Mouse (Mus musculus): Measurements from ENCODE around the gene Gemin5. TPM values are rescaled to one million over a fixed set of nuclear protein-coding genes. Genes with fewer than 3 reads are reported as not detected.

Gene Gemin5
- polyA plus RNA-seq, 1 experiment from 2014 or later: 14.9 TPM

DNA sequence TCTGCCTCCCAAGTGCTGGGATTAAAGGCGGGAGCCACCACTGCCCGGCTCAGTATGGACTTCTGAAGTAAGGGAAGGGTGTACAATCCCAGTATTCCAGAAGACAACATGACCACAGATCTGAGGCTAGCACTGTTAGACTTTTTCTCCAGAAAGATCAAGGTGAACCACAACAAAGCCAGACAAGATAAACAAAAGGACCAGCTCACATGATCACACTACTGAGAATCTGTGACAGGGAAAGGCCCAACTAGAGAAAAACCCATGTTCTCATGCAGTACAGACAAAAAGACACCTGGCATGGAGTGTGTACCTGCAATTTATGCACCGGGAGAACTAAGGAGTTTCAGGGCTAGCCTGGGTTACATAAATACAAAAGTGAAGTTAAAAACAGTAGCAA, 36.3 kb downstream of the Gemin5 start:
- Histone ChIP-seq H3K27ac (ENCODE audit: poor library complexity, severe bottlenecking) (no peak overlapping the region), H3K4me1 (replicated peaks) (no peaks in the 10 kb centered on the region)
- no peak for ATAC-seq (ENCODE audit: insufficient number of reproducible peaks, low FRiP score)

DNA sequence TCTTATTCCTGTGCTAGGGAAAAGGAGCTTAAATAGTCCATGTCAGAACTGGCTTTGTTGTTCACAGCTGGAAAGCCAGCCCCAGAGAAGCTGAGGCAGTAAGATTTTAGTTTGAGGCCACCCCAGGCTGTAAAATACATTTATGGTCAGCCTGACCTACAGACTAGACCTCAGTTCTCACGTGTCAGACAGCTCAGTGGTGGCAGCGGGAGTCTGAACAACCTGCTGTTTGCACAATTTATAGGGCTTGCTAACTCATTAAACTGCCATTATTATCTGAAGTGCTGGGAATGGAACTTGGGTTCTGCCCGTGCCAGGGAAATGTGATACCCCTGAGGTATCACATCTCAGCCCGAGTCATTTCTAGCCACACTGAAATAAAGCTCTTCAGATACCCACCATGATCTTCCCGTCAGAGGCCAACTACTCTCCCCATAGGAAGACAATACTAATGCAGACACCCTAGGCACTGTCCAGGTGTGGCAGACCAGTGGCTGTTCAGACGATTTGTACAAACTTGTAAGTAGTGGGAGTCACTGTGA, 39.0 kb downstream of the Gemin5 start:
- no peak overlapping the region for H3K4me3 ChIP-seq
- ATAC-seq (ENCODE audit: insufficient number of reproducible peaks, low FRiP score): no peak
- H3K4me1 ChIP-seq (replicated peaks): peaks cover 25% of the 10 kb centered on the region
- H3K9me3 ChIP-seq (replicated peaks): no peaks in the 10 kb centered on the region
- no peak overlapping the region for H3K4me2 ChIP-seq
- H3K9ac ChIP-seq: no peak overlapping the region
- no peaks in the 10 kb centered on the region for H3K27me3 ChIP-seq (replicated peaks)
- 78% methylated on average over 6 of the region's 6 CpGs for WGBS
- H3K27ac ChIP-seq (ENCODE audit: poor library complexity, severe bottlenecking): no peak overlapping the region
- H3K36me3 ChIP-seq: peaks cover 73% of the 10 kb centered on the region

More for the DNA sequence above, 36.3 kb downstream of the Gemin5 start:
- Histone ChIP-seq H3K9ac (no peak overlapping the region), H3K4me3 (no peak overlapping the region), H3K9me3 (replicated peaks) (no peaks in the 10 kb centered on the region), H3K4me2 (no peak overlapping the region), H3K27me3 (replicated peaks) (no peaks in the 10 kb centered on the region), H3K36me3 (peaks cover 94% of the 10 kb centered on the region)
- 95% methylated on average over 3 of the region's 3 CpGs for WGBS

DNA sequence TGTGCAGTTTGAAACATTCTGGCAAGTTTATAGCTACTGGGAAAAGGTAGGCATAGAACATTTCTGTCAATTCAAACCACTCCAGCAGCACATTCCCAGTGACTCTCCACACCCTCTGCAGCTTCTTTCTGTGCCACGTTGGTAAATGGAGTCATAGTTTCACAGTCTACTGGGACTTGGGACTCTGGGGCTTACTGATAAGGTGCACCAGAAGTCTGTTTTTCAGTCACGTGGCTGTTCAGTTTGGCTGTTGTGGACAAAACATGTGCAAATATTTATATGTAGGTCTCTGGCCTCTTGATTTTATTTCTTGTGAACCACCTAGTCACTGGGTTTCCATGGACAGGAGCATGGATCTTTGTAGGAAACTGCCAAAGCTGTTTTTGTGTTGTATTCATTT, 40.8 kb downstream of the Gemin5 start:
- peaks cover 34% of the 10 kb centered on the region for H3K4me1 ChIP-seq (replicated peaks)
- H3K9ac ChIP-seq: no peak overlapping the region
- H3K4me2 ChIP-seq: no peak overlapping the region
- peaks cover 74% of the 10 kb centered on the region for H3K36me3 ChIP-seq
- ATAC-seq (ENCODE audit: insufficient number of reproducible peaks, low FRiP score): peak; percentile 73
- no peaks in the 10 kb centered on the region for H3K9me3 ChIP-seq (replicated peaks)
- H3K4me3 ChIP-seq: no peak overlapping the region
- no peak overlapping the region for H3K27ac ChIP-seq (ENCODE audit: poor library complexity, severe bottlenecking)
- 63% methylated on average over 2 of the region's 2 CpGs for whole genome bisulfite sequencing
- no peaks in the 10 kb centered on the region for H3K27me3 ChIP-seq (replicated peaks)

GRCm38 (mm10) chr11:58126397-58127160, 41.8 kb downstream of the Gemin5 start:
- WGBS: 56% methylated on average over 7 of the region's 7 CpGs
- Histone ChIP-seq H3K4me1 (replicated peaks) (peaks cover 34% of the 10 kb centered on the region), H3K27me3 (replicated peaks) (no peaks in the 10 kb centered on the region), H3K27ac (ENCODE audit: poor library complexity, severe bottlenecking) (peak overlapping the region; percentile 80; the same call in 1 of the 2 replicates), H3K4me3 (no peak overlapping the region), H3K9ac (no peak overlapping the region), H3K36me3 (peaks cover 73% of the 10 kb centered on the region), H3K9me3 (replicated peaks) (no peaks in the 10 kb centered on the region), H3K4me2 (no peak overlapping the region)
- ATAC-seq (ENCODE audit: insufficient number of reproducible peaks, low FRiP score): peak; percentile 46; the same call in 1 of the 2 replicates

GRCm38 (mm10) chr11:58125021-58125420, 43.3 kb downstream of the Gemin5 start:
- no peak for ATAC-seq (ENCODE audit: insufficient number of reproducible peaks, low FRiP score)
- 41% methylated on average over 11 of the region's 11 CpGs for WGBS
- no peak overlapping the region for H3K4me2 ChIP-seq
- H3K9me3 ChIP-seq (replicated peaks): no peaks in the 10 kb centered on the region
- peaks cover 34% of the 10 kb centered on the region for H3K4me1 ChIP-seq (replicated peaks)
- peaks cover 71% of the 10 kb centered on the region for H3K36me3 ChIP-seq
- no peaks in the 10 kb centered on the region for H3K27me3 ChIP-seq (replicated peaks)
- peak overlapping the region; percentile 80 for H3K27ac ChIP-seq (ENCODE audit: poor library complexity, severe bottlenecking)
- no peak overlapping the region for H3K9ac ChIP-seq
- H3K4me3 ChIP-seq: no peak overlapping the region

GRCm38 (mm10) chr11:58123711-58124110, 44.6 kb downstream of the Gemin5 start:
- Histone ChIP-seq H3K4me3 (no peak overlapping the region), H3K36me3 (peaks cover 68% of the 10 kb centered on the region), H3K9me3 (replicated peaks) (no peaks in the 10 kb centered on the region), H3K27ac (ENCODE audit: poor library complexity, severe bottlenecking) (no peak overlapping the region), H3K27me3 (replicated peaks) (no peaks in the 10 kb centered on the region), H3K9ac (no peak overlapping the region), H3K4me1 (replicated peaks) (peaks cover 42% of the 10 kb centered on the region), H3K4me2 (no peak overlapping the region)
- ATAC-seq (ENCODE audit: insufficient number of reproducible peaks, low FRiP score): no peak
- 89% methylated on average over 2 of the region's 2 CpGs for WGBS

- Histone ChIP-seq H3K4me3 (no peak overlapping the region), H3K4me1 (replicated peaks) (peaks cover 41% of the 10 kb centered on the region), H3K27ac (ENCODE audit: poor library complexity, severe bottlenecking) (no peak overlapping the region), H3K9ac (no peak overlapping the region), H3K27me3 (replicated peaks) (no peaks in the 10 kb centered on the region), H3K4me2 (no peak overlapping the region), H3K36me3 (peaks cover 74% of the 10 kb centered on the region), H3K9me3 (replicated peaks) (no peaks in the 10 kb centered on the region)
- WGBS: 85% methylated on average over 9 of the region's 9 CpGs
- no peak for ATAC-seq (ENCODE audit: insufficient number of reproducible peaks, low FRiP score)
Measured at GRCm38 (mm10) chr11:58121351-58121750, 47.0 kb downstream of the Gemin5 start.

DNA sequence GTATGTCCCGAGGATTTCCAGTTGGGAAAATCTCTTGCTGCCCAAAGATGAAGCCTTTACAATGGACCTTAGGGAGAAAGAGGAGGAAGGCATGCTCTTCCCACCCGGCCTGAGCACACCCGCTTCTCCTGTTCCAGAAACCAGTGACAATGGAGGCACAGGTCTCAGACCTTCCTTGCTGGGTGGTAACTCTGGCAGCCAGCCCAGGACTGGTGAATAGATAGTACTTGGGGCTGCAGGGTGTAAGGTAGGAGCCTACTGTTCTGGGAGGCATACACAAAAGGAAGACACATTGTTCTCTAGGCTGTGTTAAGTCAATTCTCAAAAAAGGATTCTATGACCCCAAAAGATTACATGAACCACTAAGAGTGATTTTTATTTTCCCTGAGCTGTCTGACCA, 47.7 kb downstream of the Gemin5 start:
- H3K36me3 ChIP-seq: peaks cover 76% of the 10 kb centered on the region
- WGBS: 69% methylated on average over 3 of the region's 3 CpGs

DNA sequence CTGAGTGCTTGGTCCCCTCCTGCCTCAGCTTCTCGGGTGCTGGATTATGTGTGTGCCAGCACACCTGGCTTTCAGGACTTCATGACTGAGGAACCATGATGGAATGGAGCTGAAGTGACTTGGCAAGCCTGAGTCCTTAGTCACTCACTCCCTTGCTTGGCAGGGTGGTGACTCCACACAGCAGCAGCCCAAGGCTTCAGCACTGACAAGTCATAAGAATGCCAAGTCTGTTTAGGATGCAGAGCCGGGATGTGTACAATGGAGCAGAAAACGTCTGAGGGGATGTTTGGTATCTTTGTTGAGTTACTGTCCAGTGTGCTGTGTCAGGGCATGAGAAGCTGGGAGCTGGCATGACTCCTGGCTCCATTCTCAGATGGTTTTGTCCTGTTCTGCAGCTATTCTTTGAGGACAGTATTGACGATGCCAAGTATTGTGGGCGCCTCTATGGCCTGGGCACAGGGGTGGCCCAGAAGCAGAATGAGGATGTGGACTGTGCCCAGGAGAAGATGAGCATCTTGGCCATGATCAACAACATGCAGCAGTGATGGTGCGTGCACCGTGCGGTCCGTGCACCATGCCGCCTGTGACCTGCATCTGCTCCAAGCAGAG, 51.2 kb downstream of the Gemin5 start:
- no peak for ATAC-seq (ENCODE audit: insufficient number of reproducible peaks, low FRiP score)
- peaks cover 93% of the 10 kb centered on the region for H3K36me3 ChIP-seq

More for the DNA sequence above, 47.7 kb downstream of the Gemin5 start:
- Histone ChIP-seq H3K9ac (no peak overlapping the region), H3K4me1 (replicated peaks) (peaks cover 38% of the 10 kb centered on the region), H3K4me3 (no peak overlapping the region), H3K27ac (ENCODE audit: poor library complexity, severe bottlenecking) (no peak overlapping the region), H3K27me3 (replicated peaks) (no peaks in the 10 kb centered on the region), H3K9me3 (replicated peaks) (no peaks in the 10 kb centered on the region), H3K4me2 (no peak overlapping the region)
- ATAC-seq (ENCODE audit: insufficient number of reproducible peaks, low FRiP score): no peak

DNA sequence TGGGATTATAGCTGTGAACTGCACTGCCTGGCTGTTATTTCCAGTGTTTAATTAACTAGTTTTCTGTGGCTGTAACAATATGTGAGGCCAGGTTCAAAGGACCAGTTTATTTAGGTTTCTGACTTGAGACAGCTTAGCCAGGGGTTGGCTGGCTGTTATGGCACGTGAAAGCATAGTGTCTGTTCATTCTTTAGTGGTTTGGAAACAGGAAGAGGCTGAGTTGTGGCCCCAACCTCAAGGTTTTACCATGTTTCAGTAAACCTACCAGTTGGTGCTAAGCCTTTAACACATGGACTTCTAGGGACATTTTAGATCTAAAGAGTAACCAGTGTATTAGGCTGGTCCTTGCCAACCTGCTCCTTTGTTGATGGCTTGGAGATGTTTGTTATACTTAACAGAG, 51.8 kb downstream of the Gemin5 start:
- Histone ChIP-seq H3K36me3 (peaks cover 93% of the 10 kb centered on the region), H3K9me3 (replicated peaks) (no peaks in the 10 kb centered on the region), H3K4me2 (no peak overlapping the region), H3K9ac (no peak overlapping the region), H3K27ac (ENCODE audit: poor library complexity, severe bottlenecking) (peak overlapping the region; percentile 50), H3K27me3 (replicated peaks) (no peaks in the 10 kb centered on the region), H3K4me3 (no peak overlapping the region), H3K4me1 (replicated peaks) (peaks cover 16% of the 10 kb centered on the region)
- 66% methylated on average over 1 of the region's 1 CpGs for WGBS
- ATAC-seq (ENCODE audit: insufficient number of reproducible peaks, low FRiP score): no peak

More for the DNA sequence above, 51.2 kb downstream of the Gemin5 start:
- H3K27ac ChIP-seq (ENCODE audit: poor library complexity, severe bottlenecking): 0 out of 2 replicates have a peak overlapping the region, but pooled peaks have one; percentile 50
- H3K27me3 ChIP-seq (replicated peaks): no peaks in the 10 kb centered on the region
- H3K9ac ChIP-seq: no peak overlapping the region
- peaks cover 16% of the 10 kb centered on the region for H3K4me1 ChIP-seq (replicated peaks)
- 85% methylated on average over 10 of the region's 10 CpGs for WGBS
- H3K4me3 ChIP-seq: no peak overlapping the region
- H3K4me2 ChIP-seq: no peak overlapping the region
- no peaks in the 10 kb centered on the region for H3K9me3 ChIP-seq (replicated peaks)

- ATAC-seq (ENCODE audit: insufficient number of reproducible peaks, low FRiP score): no peak
- WGBS: 87% methylated on average over 4 of the region's 4 CpGs
- H3K27me3 ChIP-seq (replicated peaks): no peaks in the 10 kb centered on the region
- no peak overlapping the region for H3K9ac ChIP-seq
- peaks cover 39% of the 10 kb centered on the region for H3K36me3 ChIP-seq
- H3K4me3 ChIP-seq: no peak overlapping the region
- H3K4me1 ChIP-seq (replicated peaks): peaks cover 18% of the 10 kb centered on the region
- H3K4me2 ChIP-seq: no peak overlapping the region
- H3K27ac ChIP-seq (ENCODE audit: poor library complexity, severe bottlenecking): no peak overlapping the region
- H3K9me3 ChIP-seq (replicated peaks): no peaks in the 10 kb centered on the region
Measured at GRCm38 (mm10) chr11:58107664-58108337, 60.5 kb downstream of the Gemin5 start.

Measured in heart, embryonic 12.5 days (tissue).